Mouse (Mus musculus) spleen, adult 2 months (tissue): ENCODE data around the gene Arsa.

ENCODE experiments used
- CTCF ChIP-seq: fragments of 200-500 bp; IDR thresholded peaks from 2 replicates; pipeline ENCODE4 v1.5.1; 2011; ENCODE audit warnings: mild to moderate bottlenecking, inconsistent platforms; ENCODE audit not compliant: insufficient read depth, insufficient read length, insufficient replicate concordance; ENCODE audit errors: extremely low read depth
- POLR2A ChIP-seq: fragments of 200-500 bp; IDR thresholded peaks from 2 replicates; pipeline ENCODE4 v1.6.1; 2011; ENCODE audit warnings: low read depth, low read length, inconsistent platforms

GRCm38 (mm10) chr15:89475293-89475600, 2.0 kb downstream of the Arsa start:
- TF ChIP-seq CTCF (no peak), POLR2A (no peak)
